Mouse (Mus musculus): ENCODE results near the gene Mtcl1. TPM values are rescaled to one million over a fixed set of nuclear protein-coding genes. Genes with fewer than 3 reads are reported as not detected.

Gene Mtcl1
- polyA plus RNA-seq, 1 experiment from 2014 or later: 1.7 TPM

- no peak overlapping the region for H3K4me2 ChIP-seq
- no peaks in the 10 kb centered on the region for H3K9me3 ChIP-seq (replicated peaks)
- H3K27me3 ChIP-seq (replicated peaks): peaks cover 3% of the 10 kb centered on the region; the same call in 1 of the 2 replicates
- peaks cover 10% of the 10 kb centered on the region for H3K4me1 ChIP-seq (replicated peaks)
- no peak overlapping the region for H3K9ac ChIP-seq
- no peak for ATAC-seq (ENCODE audit: insufficient number of reproducible peaks, low FRiP score)
- no peak overlapping the region for H3K4me3 ChIP-seq
- 90% methylated on average over 24 of the region's 24 CpGs for WGBS
- H3K27ac ChIP-seq (ENCODE audit: poor library complexity, severe bottlenecking): no peak overlapping the region
- peaks cover 2% of the 10 kb centered on the region; the same call in 1 of the 2 replicates for H3K36me3 ChIP-seq
Measured at GRCm38 (mm10) chr17:66379308-66379707, 70.2 kb downstream of the Mtcl1 start.

DNA sequence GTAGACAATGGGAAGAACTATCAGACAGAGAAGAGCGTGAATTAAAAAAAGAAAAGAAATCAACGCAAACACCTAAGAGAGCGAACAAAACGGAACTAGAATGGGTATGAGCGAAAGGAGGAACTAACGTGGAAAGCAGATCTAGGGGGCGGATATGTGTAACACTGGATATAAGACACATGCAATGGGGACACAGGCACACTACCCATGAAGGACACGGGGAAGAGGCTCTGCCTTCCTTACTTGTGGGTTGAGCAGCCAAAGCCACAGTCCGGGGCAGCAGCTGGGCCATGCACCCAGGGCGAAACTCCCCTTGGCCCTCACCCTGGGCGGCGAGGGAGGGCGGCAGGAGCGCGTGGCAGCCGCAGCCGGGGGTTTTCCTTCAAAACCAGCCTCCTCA lies 71.4 kb downstream of the Mtcl1 start:
- Histone ChIP-seq H3K9me3 (replicated peaks) (no peaks in the 10 kb centered on the region), H3K4me3 (no peak overlapping the region), H3K4me2 (no peak overlapping the region), H3K27me3 (replicated peaks) (peaks cover 3% of the 10 kb centered on the region; the same call in 1 of the 2 replicates), H3K4me1 (replicated peaks) (peaks cover 12% of the 10 kb centered on the region), H3K9ac (no peak overlapping the region), H3K27ac (ENCODE audit: poor library complexity, severe bottlenecking) (no peak overlapping the region), H3K36me3 (peaks cover 2% of the 10 kb centered on the region; the same call in 1 of the 2 replicates)
- 75% methylated on average over 17 of the region's 17 CpGs for WGBS
- no peak for ATAC-seq (ENCODE audit: insufficient number of reproducible peaks, low FRiP score)

- peaks cover 2% of the 10 kb centered on the region; the same call in 1 of the 2 replicates for H3K36me3 ChIP-seq
- H3K27me3 ChIP-seq (replicated peaks): peaks cover 3% of the 10 kb centered on the region; the same call in 1 of the 2 replicates
- H3K4me1 ChIP-seq (replicated peaks): peaks cover 12% of the 10 kb centered on the region
- no peak overlapping the region for H3K27ac ChIP-seq (ENCODE audit: poor library complexity, severe bottlenecking)
- 40% methylated on average over 14 of the region's 14 CpGs for WGBS
- no peak overlapping the region for H3K4me3 ChIP-seq
- ATAC-seq (ENCODE audit: insufficient number of reproducible peaks, low FRiP score): no peak
- H3K4me2 ChIP-seq: peak overlapping the region; percentile 23
- no peaks in the 10 kb centered on the region for H3K9me3 ChIP-seq (replicated peaks)
- H3K9ac ChIP-seq: 0 out of 2 replicates have a peak overlapping the region, but pooled peaks have one; percentile 8
Measured at GRCm38 (mm10) chr17:66374633-66375272, 74.8 kb downstream of the Mtcl1 start.

DNA sequence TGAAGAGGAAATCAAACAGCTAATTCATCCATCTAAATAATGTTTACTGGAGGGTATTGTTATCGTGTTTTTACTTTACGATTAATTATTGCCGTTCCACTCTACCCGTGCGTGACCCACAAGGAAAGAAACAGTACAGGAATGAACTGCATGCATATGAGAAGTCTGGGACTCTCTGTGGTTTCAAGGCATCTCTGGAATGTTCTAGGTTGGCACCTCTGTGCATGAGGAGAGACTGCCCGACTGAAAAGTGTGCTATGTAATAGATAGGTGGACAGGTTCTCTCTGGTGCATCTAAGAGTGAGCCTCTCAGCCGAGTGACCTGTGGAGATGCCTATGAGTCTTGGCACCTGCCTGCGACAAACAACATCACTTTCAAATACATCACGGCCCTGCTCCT lies 78.7 kb downstream of the Mtcl1 start:
- ATAC-seq (ENCODE audit: insufficient number of reproducible peaks, low FRiP score): no peak
- Histone ChIP-seq H3K4me1 (replicated peaks) (peaks cover 14% of the 10 kb centered on the region), H3K4me3 (no peak overlapping the region), H3K9me3 (replicated peaks) (no peaks in the 10 kb centered on the region), H3K9ac (no peak overlapping the region), H3K4me2 (no peak overlapping the region), H3K36me3 (no peaks in the 10 kb centered on the region), H3K27ac (ENCODE audit: poor library complexity, severe bottlenecking) (no peak overlapping the region), H3K27me3 (replicated peaks) (no peaks in the 10 kb centered on the region)
- WGBS: 83% methylated on average over 9 of the region's 9 CpGs

- Histone ChIP-seq H3K4me2 (no peak overlapping the region), H3K9ac (no peak overlapping the region), H3K36me3 (no peaks in the 10 kb centered on the region), H3K4me1 (replicated peaks) (peaks cover 13% of the 10 kb centered on the region), H3K9me3 (replicated peaks) (no peaks in the 10 kb centered on the region), H3K27ac (ENCODE audit: poor library complexity, severe bottlenecking) (no peak overlapping the region), H3K4me3 (no peak overlapping the region), H3K27me3 (replicated peaks) (no peaks in the 10 kb centered on the region)
- WGBS: 68% methylated on average over 6 of the region's 6 CpGs
- no peak for ATAC-seq (ENCODE audit: insufficient number of reproducible peaks, low FRiP score)
Measured at GRCm38 (mm10) chr17:66369777-66370176, 79.8 kb downstream of the Mtcl1 start.

GRCm38 (mm10) chr17:66368127-66368526 lies 81.4 kb downstream of the Mtcl1 start:
- no peak for ATAC-seq (ENCODE audit: insufficient number of reproducible peaks, low FRiP score)
- H3K36me3 ChIP-seq: peaks cover 3% of the 10 kb centered on the region; the same call in 1 of the 2 replicates
- no peak overlapping the region for H3K4me3 ChIP-seq
- H3K27me3 ChIP-seq (replicated peaks): no peaks in the 10 kb centered on the region
- 0 out of 2 replicates have a peak, but pooled peaks cover 7% of the 10 kb centered on the region for H3K4me1 ChIP-seq (replicated peaks)
- WGBS: 86% methylated on average over 11 of the region's 11 CpGs
- no peaks in the 10 kb centered on the region for H3K9me3 ChIP-seq (replicated peaks)
- no peak overlapping the region for H3K9ac ChIP-seq
- no peak overlapping the region for H3K27ac ChIP-seq (ENCODE audit: poor library complexity, severe bottlenecking)
- no peak overlapping the region for H3K4me2 ChIP-seq

- ATAC-seq (ENCODE audit: insufficient number of reproducible peaks, low FRiP score): no peak
- no peaks in the 10 kb centered on the region for H3K9me3 ChIP-seq (replicated peaks)
- no peak overlapping the region for H3K4me2 ChIP-seq
- no peak overlapping the region for H3K9ac ChIP-seq
- H3K4me1 ChIP-seq (replicated peaks): 0 out of 2 replicates have a peak, but pooled peaks cover 7% of the 10 kb centered on the region
- 83% methylated on average over 1 of the region's 1 CpGs for WGBS
- peaks cover 3% of the 10 kb centered on the region; the same call in 1 of the 2 replicates for H3K36me3 ChIP-seq
- no peaks in the 10 kb centered on the region for H3K27me3 ChIP-seq (replicated peaks)
- H3K27ac ChIP-seq (ENCODE audit: poor library complexity, severe bottlenecking): no peak overlapping the region
- H3K4me3 ChIP-seq: no peak overlapping the region
Measured at GRCm38 (mm10) chr17:66365664-66366063, 83.9 kb downstream of the Mtcl1 start.

DNA sequence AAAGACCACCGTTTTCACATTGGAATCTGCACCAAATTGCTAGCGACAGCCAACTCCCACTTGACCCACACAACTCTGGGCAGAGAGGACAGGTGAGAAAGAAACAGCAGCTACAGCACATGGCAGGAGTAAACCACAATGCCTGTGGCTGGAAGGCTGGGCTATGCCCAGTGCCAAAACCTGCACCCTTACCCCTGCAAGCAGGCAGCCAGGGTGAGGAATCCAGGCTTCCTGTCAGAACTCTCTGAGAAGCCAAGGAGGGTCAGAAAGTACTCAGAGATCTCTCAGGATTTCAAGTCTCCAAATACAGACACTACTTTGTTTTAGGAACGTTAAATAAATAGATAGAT lies 84.3 kb downstream of the Mtcl1 start:
- Histone ChIP-seq H3K9me3 (replicated peaks) (no peaks in the 10 kb centered on the region), H3K27ac (ENCODE audit: poor library complexity, severe bottlenecking) (no peak overlapping the region), H3K4me3 (no peak overlapping the region), H3K4me2 (no peak overlapping the region), H3K4me1 (replicated peaks) (0 out of 2 replicates have a peak, but pooled peaks cover 7% of the 10 kb centered on the region), H3K36me3 (peaks cover 3% of the 10 kb centered on the region; the same call in 1 of the 2 replicates), H3K9ac (no peak overlapping the region), H3K27me3 (replicated peaks) (no peaks in the 10 kb centered on the region)
- ATAC-seq (ENCODE audit: insufficient number of reproducible peaks, low FRiP score): no peak
- 71% methylated on average over 3 of the region's 3 CpGs for WGBS

- Histone ChIP-seq H3K4me3 (no peak overlapping the region), H3K27me3 (replicated peaks) (no peaks in the 10 kb centered on the region), H3K27ac (ENCODE audit: poor library complexity, severe bottlenecking) (no peak overlapping the region), H3K9ac (no peak overlapping the region), H3K4me1 (replicated peaks) (0 out of 2 replicates have a peak, but pooled peaks cover 6% of the 10 kb centered on the region), H3K4me2 (no peak overlapping the region), H3K9me3 (replicated peaks) (no peaks in the 10 kb centered on the region), H3K36me3 (peaks cover 3% of the 10 kb centered on the region; the same call in 1 of the 2 replicates)
- WGBS: 71% methylated on average over 26 of the region's 26 CpGs
- no peak for ATAC-seq (ENCODE audit: insufficient number of reproducible peaks, low FRiP score)
Measured at GRCm38 (mm10) chr17:66364525-66365292, 84.8 kb downstream of the Mtcl1 start.

- Histone ChIP-seq H3K27ac (ENCODE audit: poor library complexity, severe bottlenecking) (no peak overlapping the region), H3K27me3 (replicated peaks) (no peaks in the 10 kb centered on the region), H3K4me2 (no peak overlapping the region), H3K36me3 (peaks cover 3% of the 10 kb centered on the region; the same call in 1 of the 2 replicates), H3K9ac (no peak overlapping the region), H3K4me3 (no peak overlapping the region), H3K4me1 (replicated peaks) (0 out of 2 replicates have a peak, but pooled peaks cover 4% of the 10 kb centered on the region), H3K9me3 (replicated peaks) (no peaks in the 10 kb centered on the region)
- 87% methylated on average over 36 of the region's 36 CpGs for WGBS
- no peak for ATAC-seq (ENCODE audit: insufficient number of reproducible peaks, low FRiP score)
Measured at GRCm38 (mm10) chr17:66363852-66364524, 85.6 kb downstream of the Mtcl1 start.

Measured in heart, embryonic 12.5 days (tissue).